Mouse (Mus musculus): Measurements from ENCODE around the gene Wt1.

Wt1 gene

DNA sequence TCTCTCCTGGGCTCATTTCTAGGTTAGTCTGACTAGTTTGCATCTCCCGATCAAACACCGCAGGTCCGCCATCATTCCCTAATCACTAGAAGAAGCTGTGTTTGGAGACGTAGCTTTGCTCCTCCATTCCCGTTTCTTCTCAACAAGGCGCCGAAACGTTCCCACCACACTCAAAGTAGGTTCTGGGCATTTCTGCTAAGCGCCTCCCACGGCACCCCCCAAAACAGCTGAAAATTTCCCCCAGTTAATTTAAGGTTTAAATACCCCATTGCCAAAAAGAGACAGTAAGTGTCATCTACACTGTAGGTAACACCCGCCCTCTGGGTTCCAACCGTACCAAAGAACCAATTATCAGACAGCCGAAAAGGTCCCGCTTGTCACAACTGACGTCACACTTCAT, 688 bp upstream of the Wt1 start:
- DNase-seq (ENCODE audit: low spot score in 2 of 2) = no peak

DNA sequence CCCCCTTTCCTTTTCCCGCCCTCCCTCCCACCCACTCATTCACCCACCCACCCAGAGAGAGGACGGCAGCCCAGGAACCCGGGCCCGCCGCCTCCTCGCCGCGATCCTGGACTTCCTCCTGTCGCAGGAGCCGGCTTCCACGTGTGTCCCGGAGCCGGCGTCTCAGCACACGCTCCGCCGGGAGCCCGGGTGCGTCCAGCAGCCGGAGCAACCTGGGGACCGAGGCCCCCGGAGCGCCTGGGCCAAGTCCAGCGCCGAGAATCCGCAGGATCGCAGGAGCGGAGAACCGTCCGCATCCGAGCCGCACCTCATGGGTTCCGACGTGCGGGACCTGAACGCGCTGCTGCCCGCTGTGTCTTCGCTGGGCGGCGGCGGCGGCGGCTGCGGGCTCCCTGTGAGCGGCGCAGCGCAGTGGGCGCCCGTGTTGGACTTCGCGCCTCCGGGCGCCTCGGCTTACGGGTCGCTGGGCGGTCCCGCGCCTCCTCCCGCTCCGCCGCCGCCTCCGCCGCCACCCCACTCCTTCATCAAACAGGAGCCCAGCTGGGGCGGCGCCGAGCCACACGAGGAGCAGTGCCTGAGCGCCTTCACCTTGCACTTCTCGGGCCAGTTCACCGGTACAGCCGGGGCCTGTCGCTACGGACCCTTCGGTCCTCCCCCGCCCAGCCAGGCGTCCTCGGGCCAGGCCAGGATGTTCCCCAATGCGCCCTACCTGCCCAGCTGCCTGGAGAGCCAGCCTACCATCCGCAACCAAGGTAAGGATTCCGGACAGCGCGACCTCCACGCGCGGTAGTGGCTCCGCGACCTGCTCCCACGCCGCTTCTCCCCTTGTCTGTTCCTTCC, 582 bp downstream of the Wt1 start:
- DNase-seq (ENCODE audit: low spot score in 2 of 2) = no peak

GRCm38 (mm10) chr2:105127531-105128480, 1.5 kb downstream of the Wt1 start:
- no peak for DNase-seq (ENCODE audit: low spot score in 2 of 2)

- no peak for DNase-seq (ENCODE audit: low spot score in 2 of 2)
These were observed 2.2 kb downstream of the Wt1 start for GRCm38 (mm10) chr2:105128564-105128963.

- DNase-seq (ENCODE audit: low spot score in 2 of 2) = no peak
These were observed 4.2 kb downstream of the Wt1 start for GRCm38 (mm10) chr2:105130351-105131060.

- DNase-seq (ENCODE audit: low spot score in 2 of 2) = no peak
These were observed 4.9 kb downstream of the Wt1 start for GRCm38 (mm10) chr2:105131061-105131810.

GRCm38 (mm10) chr2:105131811-105132100, 5.4 kb downstream of the Wt1 start:
- DNase-seq (ENCODE audit: low spot score in 2 of 2) = no peak

DNA sequence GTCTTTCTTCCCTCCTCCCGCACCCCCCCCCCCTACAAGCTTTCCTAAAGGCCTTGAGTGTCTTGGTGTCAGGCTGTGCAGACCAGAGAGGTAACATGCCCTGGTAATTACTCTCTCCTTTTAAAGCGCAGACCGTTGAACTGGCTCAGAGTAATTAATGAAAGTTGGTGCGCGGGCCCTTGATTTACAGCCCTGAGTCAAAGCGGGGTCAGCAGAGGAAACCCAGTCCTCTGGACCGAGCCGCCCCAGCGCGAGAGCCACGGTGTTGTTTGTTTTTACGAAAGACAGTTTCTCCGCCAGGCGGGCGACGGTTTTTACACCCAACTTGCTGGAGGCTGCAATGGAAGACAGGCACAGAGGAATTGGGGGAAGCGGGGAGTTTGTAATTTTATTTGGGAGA, 6.0 kb downstream of the Wt1 start:
- no peak for DNase-seq (ENCODE audit: low spot score in 2 of 2)

DNA sequence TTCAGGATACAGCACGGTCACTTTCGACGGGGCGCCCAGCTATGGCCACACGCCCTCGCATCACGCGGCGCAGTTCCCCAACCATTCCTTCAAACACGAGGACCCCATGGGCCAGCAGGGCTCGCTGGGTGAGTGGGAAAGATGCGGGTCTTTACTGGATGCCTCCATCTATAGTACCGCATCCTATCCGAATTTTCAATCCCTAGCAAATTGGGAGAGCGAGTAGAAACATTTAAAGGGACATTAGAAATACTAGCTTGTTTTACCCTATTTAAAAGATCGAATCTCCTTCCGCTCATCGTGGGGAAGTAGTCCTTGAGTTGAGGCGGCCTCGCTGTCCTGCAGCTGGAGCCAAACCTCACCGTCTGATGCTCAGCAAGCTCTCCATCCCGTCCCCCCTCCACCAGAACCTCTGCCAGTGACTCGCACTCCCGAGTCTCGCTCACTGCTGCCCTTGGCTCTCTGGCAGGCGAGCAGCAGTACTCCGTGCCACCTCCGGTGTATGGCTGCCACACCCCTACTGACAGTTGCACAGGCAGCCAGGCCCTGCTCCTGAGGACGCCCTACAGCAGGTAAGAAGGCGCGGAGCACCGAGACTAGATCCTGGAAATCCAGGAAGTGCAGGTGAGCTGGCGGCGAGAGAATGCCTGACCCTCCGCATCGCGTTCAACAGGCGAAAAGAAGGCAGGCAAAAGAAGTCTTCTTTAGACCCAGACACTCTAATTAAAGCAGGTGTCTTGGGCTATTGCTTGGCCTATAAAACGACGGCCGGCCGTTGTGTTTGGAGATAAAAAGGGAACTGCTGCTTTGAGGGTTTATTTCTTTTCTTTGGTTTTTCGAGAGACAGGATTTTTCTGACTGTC, 6.8 kb downstream of the Wt1 start:
- no peak for DNase-seq (ENCODE audit: low spot score in 2 of 2)

DNA sequence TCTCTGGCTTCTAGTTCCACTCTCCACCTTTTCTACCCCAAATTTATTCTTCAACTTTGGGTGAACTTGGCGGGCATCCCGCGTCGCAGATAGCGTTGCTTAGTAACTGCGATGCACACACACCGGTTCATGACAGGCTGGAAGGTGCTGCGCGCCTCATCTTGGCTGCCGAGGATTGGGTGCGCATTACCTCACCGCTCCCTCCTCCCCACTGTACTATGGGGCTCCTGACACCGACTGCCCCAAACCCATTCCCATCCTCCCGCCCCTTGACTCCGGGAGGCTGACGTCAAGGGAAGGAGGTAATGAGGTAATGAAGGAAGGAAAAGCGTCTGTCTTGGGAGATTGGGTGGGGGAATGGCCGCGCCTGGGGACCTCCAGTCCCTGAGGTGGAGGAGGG, 8.0 kb downstream of the Wt1 start:
- DNase-seq (ENCODE audit: low spot score in 2 of 2) = no peak

GRCm38 (mm10) chr2:105139471-105139870, 13.1 kb downstream of the Wt1 start:
- no peak for DNase-seq (ENCODE audit: low spot score in 2 of 2)

DNA sequence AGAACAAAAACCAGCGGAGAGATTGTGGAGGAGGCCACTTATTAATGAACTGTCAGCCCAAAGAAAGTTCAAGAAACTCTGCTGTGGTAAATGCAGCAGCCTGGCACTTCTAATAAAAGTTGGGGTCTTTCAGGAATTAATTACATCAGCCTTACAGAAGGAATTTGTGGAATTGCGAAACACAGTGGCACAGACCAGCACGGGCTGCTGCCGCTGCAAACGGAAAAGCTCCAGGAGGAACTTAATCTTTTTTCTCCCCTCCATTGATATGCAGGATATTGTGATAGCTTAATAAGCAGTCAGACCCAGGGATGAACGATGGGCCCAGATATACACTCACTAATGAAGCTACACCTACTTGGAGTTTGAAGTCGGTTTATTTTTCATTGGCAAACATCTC, 15.0 kb downstream of the Wt1 start:
- DNase-seq (ENCODE audit: low spot score in 2 of 2) = no peak

DNA sequence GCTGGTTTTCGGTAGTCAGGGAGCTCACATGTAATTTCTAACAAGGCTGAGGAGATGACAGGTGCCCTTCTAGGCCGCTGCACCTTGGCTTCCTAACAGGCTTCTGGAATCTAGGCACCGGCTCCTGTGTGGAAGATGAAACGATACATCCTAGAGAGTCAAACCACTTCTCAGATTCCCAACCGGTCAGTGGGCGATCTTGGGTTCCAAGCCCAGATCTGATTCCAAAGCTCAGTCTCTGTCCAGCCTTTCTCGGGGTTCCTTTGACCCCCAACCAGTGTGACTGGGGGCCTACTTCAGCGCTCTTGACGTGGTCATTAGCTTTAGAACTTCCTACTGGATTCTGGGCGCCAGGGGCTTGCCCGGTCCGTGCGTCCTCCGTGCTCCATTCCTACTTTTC, 17.4 kb downstream of the Wt1 start:
- DNase-seq (ENCODE audit: low spot score in 2 of 2) = no peak

- DNase-seq (ENCODE audit: low spot score in 2 of 2) = no peak
These were observed 25.2 kb downstream of the Wt1 start for GRCm38 (mm10) chr2:105151544-105151943.

DNA sequence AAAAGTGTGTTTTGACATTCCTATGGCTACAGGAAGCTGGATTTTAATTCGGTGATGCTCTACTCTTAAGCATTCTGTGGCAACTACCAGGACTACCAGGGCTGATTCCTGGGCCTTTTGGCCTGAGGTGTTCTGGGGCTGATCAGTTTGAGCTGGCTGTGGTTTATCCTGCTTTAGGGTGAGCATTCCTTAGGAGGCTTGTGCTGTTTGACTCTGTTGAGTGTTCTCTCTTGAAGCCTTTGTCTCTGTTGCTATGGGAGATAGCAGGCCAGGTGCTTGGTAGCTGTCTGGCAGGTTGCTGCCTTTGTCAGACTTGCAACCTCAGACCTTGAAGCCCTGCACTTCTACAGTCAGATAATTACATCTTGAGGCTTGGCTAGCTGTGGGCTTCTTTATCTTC, 26.7 kb downstream of the Wt1 start:
- DNase-seq (ENCODE audit: low spot score in 2 of 2) = no peak

DNA sequence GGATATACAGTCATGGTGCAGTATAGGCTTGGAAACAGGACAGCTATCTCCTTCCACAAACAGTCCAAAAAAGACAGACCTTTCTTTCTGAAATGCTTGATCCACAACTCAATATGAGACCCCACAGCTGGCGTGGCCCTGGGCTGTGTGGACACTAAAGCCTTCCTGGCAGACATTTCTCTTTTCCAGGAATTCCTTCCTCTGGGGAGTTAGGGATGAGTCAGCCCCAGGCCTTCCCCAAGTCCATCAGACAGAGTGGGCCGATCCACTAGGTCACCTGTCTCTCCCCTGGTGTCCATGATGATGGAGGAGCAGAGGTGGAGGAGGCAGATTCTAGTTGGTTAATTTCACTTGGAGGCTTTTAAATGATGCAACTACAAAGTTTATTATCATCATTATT, 34.6 kb downstream of the Wt1 start:
- no peak for DNase-seq (ENCODE audit: low spot score in 2 of 2)

DNA sequence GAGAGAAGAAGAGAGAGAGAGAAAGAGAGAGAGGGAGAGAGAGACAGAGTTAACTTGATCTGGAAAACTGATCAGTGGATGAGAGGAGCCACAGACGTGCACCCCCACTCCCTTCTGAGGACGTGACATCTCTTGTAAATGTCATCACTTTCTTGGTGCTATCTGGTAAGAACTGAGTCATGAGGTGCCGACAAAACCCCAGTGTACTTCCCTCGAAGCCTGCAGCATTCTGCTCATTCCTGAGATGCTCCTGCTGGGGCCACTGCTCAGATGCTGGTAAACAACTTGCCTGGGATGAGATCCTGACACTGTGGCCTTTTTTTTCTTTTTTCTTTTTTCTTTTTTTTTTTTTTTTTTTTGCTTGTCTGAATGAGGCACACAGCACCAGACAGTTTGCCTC, 36.4 kb downstream of the Wt1 start:
- DNase-seq (ENCODE audit: low spot score in 2 of 2) = no peak

DNA sequence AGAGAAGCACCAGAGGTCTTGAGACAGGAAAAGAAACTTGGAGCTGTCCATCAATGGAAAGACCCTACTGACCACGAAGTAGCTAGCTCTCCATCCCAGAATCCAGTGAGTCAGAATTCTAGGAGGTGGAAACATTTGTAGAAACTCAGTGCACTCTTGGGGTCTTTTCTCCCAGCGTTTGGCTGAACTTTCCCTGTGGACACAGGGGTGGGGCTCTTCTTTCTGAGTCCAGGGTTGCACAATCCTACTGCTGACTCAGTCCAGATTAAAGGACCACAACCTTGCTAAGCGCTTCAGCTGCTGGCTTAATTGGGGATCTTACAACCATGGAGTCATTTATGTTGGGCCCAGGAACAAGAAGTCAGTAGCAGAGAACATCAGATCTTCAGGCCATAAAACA, 41.8 kb downstream of the Wt1 start:
- DNase-seq (ENCODE audit: low spot score in 2 of 2) = no peak

DNA sequence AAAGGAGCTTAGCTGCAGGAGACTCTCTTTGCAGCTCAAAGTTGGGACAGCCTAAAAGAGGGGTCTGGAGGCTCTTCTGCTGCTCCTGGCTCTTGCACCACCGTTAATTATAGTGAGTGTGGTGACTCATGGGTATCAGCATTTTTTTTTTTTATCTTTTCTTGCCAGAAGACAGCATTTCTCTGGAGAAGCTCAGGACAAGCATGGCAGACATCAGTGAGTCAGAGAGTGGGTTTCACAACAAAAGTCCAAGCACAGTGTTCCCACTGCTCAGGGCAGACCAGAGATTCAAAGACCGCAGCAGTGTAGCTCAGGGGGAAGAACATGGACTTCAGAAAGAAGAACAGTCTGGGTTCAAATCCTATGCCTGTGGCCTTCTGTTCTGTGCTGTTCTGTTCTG, 47.9 kb downstream of the Wt1 start:
- no peak for DNase-seq (ENCODE audit: low spot score in 2 of 2)

- no peak for DNase-seq (ENCODE audit: low spot score in 2 of 2)
These were observed 52.5 kb downstream of the Wt1 start for GRCm38 (mm10) chr2:105178871-105179270.

DNA sequence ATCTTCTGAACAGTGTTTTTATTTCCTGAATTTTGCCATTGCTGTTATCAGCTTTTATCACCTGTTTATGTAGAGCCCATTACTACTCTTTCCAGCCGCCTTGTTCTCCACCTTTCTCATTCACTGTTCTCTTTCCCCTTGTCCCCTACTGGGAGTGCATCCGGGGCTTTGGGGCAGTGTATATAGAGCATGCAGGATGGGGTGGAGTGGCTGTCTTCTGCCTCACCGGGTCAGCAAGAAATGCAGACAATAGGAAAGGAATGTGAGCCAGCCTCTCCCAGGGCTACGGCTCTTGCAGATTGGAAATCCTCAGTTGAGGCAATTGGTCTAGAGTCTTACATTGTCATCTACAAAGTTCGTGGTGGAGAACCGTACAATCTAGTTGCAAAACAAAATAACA, 56.2 kb downstream of the Wt1 start:
- no peak for DNase-seq (ENCODE audit: low spot score in 2 of 2)
